Comparison of ENCODE assay signal across 8 mouse cellular contexts in genomic region chr13:55512379-55513031, GRCm38 (mm10). TPM values are rescaled to one million over a fixed set of nuclear protein-coding genes. Genes with fewer than 3 reads are reported as not detected.
DNase-seq lines count a peak whose midpoint lies in the region; ATAC-seq lines count a peak whose summit lies in the region.

No protein-coding gene starts in this region.

- peak overlapping the region; percentile 70 for H3K9ac ChIP-seq in kidney, embryonic 14.5 days (ENCODE audit: low read depth, low read length)
- H3K9ac ChIP-seq in stomach, embryonic 14.5 days (replicated peaks; ENCODE audit: low read depth, low read length) = peak overlapping the region; percentile 84

- DNase-seq in 416B (ENCODE audit: low read depth) = peak; percentile 76
- peak; percentile 81 for DNase-seq in Muller cell, postnatal 12 days (ENCODE audit: inconsistent ontology term)
- peak; percentile 87 for DNase-seq in embryo, embryonic 11 days
- peak; percentile 68 to 74 for DNase-seq in heart, adult 9 months (ENCODE audit: low spot score in 2 of 2)
- peak; percentile 49 for DNase-seq in lung, postnatal 14 days

- H3K9me3 ChIP-seq in kidney, embryonic 14.5 days (ENCODE audit: control insufficient read depth, low read length) = no peaks in the 10 kb centered on the region
- H3K9me3 ChIP-seq in stomach, embryonic 14.5 days (ENCODE audit: control insufficient read depth, low read depth, low read length) = no peaks in the 10 kb centered on the region

- peaks cover 26% of the 10 kb centered on the region for H3K4me1 ChIP-seq in kidney, embryonic 14.5 days (ENCODE audit: control insufficient read depth, insufficient read depth, low read length)
- H3K4me1 ChIP-seq in stomach, embryonic 14.5 days (ENCODE audit: control insufficient read depth, insufficient read depth, low read length) = peaks cover 29% of the 10 kb centered on the region

- peak overlapping the region; percentile 72; the same call in 1 of the 2 replicates for H3K27ac ChIP-seq in kidney, embryonic 14.5 days (ENCODE audit: low read depth, low read length)
- H3K27ac ChIP-seq in stomach, embryonic 14.5 days (ENCODE audit: low read length) = peak overlapping the region; percentile 92

- 1% methylated on average over 25 of the region's 25 CpGs for WGBS in kidney, embryonic 14.5 days
- WGBS in stomach, embryonic 14.5 days = 1% methylated on average over 25 of the region's 25 CpGs

- H3K27me3 ChIP-seq in kidney, embryonic 14.5 days (ENCODE audit: control insufficient read depth, insufficient read depth, low read length) = no peaks in the 10 kb centered on the region; the same call in 1 of the 2 replicates
- no peaks in the 10 kb centered on the region for H3K27me3 ChIP-seq in stomach, embryonic 14.5 days (ENCODE audit: control insufficient read depth, insufficient read depth, low read length)

- ATAC-seq in kidney, embryonic 14.5 days (ENCODE audit: low FRiP score, low TSS enrichment) = peak; percentile 58
- peak; percentile 39; the same call in 1 of the 2 replicates for ATAC-seq in stomach, embryonic 14.5 days (ENCODE audit: insufficient number of reproducible peaks, insufficient read depth, low FRiP score, low read depth)
- no peak for ATAC-seq in activated CD4-positive, CD25-positive, alpha-beta regulatory T cell, adult 4 months

- H3K4me3 ChIP-seq in kidney, embryonic 14.5 days (ENCODE audit: low read length) = peak overlapping the region; percentile 58
- peak overlapping the region; percentile 91 for H3K4me3 ChIP-seq in stomach, embryonic 14.5 days (ENCODE audit: low read depth, low read length)

- H3K4me2 ChIP-seq in kidney, embryonic 14.5 days (replicated peaks; ENCODE audit: low read depth, low read length) = peak overlapping the region; percentile 93
- H3K4me2 ChIP-seq in stomach, embryonic 14.5 days (replicated peaks; ENCODE audit: low read depth, low read length) = peak overlapping the region; percentile 86

- peaks cover 28% of the 10 kb centered on the region for H3K36me3 ChIP-seq in kidney, embryonic 14.5 days (ENCODE audit: control insufficient read depth, insufficient read depth, low read length)
- H3K36me3 ChIP-seq in stomach, embryonic 14.5 days (ENCODE audit: control insufficient read depth, insufficient read depth, low read length) = peaks cover 25% of the 10 kb centered on the region

RNA-seq across cellular contexts. Expression of gene Pdlim7, which starts 1.0 kb away (rescaled TPM):
- 136 and 141 TPM in 2 replicates for polyA plus RNA-seq in kidney, embryonic 14.5 days (2014; fragmentation: Nextera tagmentation; extraction: Ambion mirVana)
- 257 and 270 TPM in 2 replicates for polyA plus RNA-seq in stomach, embryonic 14.5 days (2014; fragmentation: Nextera tagmentation; extraction: Ambion mirVana)
- 10 to 100 TPM in 1 of 2 experiments, 1 to 10 TPM in 1; 7.4 to 14.4 TPM for polyA plus RNA-seq in activated CD4-positive, CD25-positive, alpha-beta regulatory T cell, adult 4 months (2017; shearing (Covaris generic))

RNA-seq across cellular contexts. Expression of gene Dok3, which starts 16.6 kb away (rescaled TPM):
- polyA plus RNA-seq in kidney, embryonic 14.5 days (2014; fragmentation: Nextera tagmentation; extraction: Ambion mirVana) = 1.9 and 2.2 TPM in 2 replicates
- 2.1 and 2.4 TPM in 2 replicates for polyA plus RNA-seq in stomach, embryonic 14.5 days (2014; fragmentation: Nextera tagmentation; extraction: Ambion mirVana)
- polyA plus RNA-seq in activated CD4-positive, CD25-positive, alpha-beta regulatory T cell, adult 4 months (2017; shearing (Covaris generic)) = 1 to 10 TPM in 1 of 2 experiments, not detected in 1; 2.7 TPM

RNA-seq across cellular contexts. Expression of gene Ddx41, which starts 24.0 kb away (rescaled TPM):
- 94.1 and 94.7 TPM in 2 replicates for polyA plus RNA-seq in kidney, embryonic 14.5 days (2014; fragmentation: Nextera tagmentation; extraction: Ambion mirVana)
- polyA plus RNA-seq in stomach, embryonic 14.5 days (2014; fragmentation: Nextera tagmentation; extraction: Ambion mirVana) = 61.5 and 67.6 TPM in 2 replicates
- polyA plus RNA-seq in activated CD4-positive, CD25-positive, alpha-beta regulatory T cell, adult 4 months (2017; shearing (Covaris generic)) = 10 to 100 TPM; 46.8 to 54.5 TPM

RNA-seq across cellular contexts. Expression of gene Dbn1, which starts 24.6 kb away (rescaled TPM):
- 118 and 164 TPM in 2 replicates for polyA plus RNA-seq in kidney, embryonic 14.5 days (2014; fragmentation: Nextera tagmentation; extraction: Ambion mirVana)
- polyA plus RNA-seq in stomach, embryonic 14.5 days (2014; fragmentation: Nextera tagmentation; extraction: Ambion mirVana) = 118 and 120 TPM in 2 replicates
- under 1 TPM in 1 of 2 experiments, not detected in 1; 0.25 TPM for polyA plus RNA-seq in activated CD4-positive, CD25-positive, alpha-beta regulatory T cell, adult 4 months (2017; shearing (Covaris generic))

RNA-seq across cellular contexts. Expression of gene Prr7, which starts 48.4 kb away (rescaled TPM):
- polyA plus RNA-seq in kidney, embryonic 14.5 days (2014; fragmentation: Nextera tagmentation; extraction: Ambion mirVana) = 0.77 and 3.4 TPM in 2 replicates
- 0.87 and 1.4 TPM in 2 replicates for polyA plus RNA-seq in stomach, embryonic 14.5 days (2014; fragmentation: Nextera tagmentation; extraction: Ambion mirVana)
- polyA plus RNA-seq in activated CD4-positive, CD25-positive, alpha-beta regulatory T cell, adult 4 months (2017; shearing (Covaris generic)) = not detected
